Mouse (Mus musculus): ENCODE data around the gene Itpkc.

GRCm38 (mm10) chr7:27174896-27175295 lies 53.6 kb downstream of the Itpkc start:
- TF ChIP-seq CTCF (conservative IDR thresholded peaks at IDR 0.05; ENCODE audit: low read length): no peak; the same call in 1 of the 2 replicates
- no peak for TF ChIP-seq POU5F1 (IDR thresholded peaks at IDR 0.05; ENCODE audit: borderline replicate concordance, low read length)

All from E14TG2a.4 (cell line).